Mouse (Mus musculus): ENCODE results near the gene Gm960.
A peak's percentile ranks its signal among the peaks of the same experiment; 100 is the strongest.

Gm960 gene

GRCm38 (mm10) chr19:4698205-4698677 is at the start of gene Gm960:
Gm960 (minus strand) TSS chr19:4698668.
- DNase-seq, result peak; percentile 85

DNA sequence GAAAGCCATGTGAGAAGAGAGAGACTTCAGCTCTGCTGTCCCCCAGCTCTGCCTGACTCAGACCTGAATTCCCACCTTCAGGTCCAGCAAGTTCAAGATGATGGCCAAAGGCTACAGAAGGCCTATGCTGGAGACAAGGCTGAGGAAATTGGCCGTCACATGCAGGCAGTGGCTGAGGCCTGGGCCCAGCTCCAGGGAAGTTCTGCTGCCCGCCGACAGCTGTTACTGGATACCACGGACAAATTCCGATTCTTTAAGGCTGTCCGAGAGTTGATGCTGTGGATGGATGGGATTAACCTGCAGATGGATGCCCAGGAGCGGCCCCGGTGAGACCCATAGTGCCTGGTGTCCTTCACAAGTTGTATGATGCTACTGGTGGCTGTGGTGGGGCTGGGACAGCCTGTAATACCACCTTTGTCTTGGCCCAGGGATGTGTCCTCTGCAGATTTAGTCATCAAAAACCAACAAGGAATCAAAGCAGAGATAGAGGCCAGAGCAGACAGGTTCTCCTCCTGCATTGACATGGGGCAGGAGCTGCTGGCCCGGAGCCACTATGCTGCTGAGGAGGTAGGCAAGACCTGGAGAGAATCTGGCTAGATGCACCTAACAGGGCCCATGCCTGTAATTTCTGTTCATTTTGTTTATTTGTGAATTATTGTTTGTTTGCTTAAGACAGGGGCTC is 49.3 kb upstream of the Gm960 start:
- DNase-seq, result no peak

GRCm38 (mm10) chr19:4746611-4747010 is 48.1 kb upstream of the Gm960 start:
- DNase-seq, result peak; percentile 46

- no peak for DNase-seq
These were observed 47.2 kb upstream of the Gm960 start for GRCm38 (mm10) chr19:4745681-4746080.

- peak; percentile 62 for DNase-seq
These were observed 46.6 kb upstream of the Gm960 start for GRCm38 (mm10) chr19:4745057-4745456.

DNA sequence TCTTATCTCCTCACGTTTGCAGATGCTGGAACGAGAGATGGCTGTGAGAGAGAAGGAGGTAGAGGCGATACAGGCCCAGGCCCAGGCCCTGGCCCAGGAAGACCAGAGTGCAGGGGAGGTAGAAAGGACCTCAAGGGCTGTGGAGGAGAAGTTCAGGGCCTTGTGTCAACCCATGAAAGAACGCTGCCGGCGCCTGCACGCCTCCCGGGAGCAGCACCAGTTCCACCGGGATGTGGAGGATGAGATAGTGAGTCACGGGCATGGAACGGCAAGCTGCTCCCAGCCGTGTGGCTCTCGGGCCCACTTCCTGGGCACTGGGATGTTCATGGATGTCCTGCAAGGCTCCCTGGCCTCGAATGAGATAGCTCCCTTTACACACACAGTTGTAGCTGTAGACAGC is 45.6 kb upstream of the Gm960 start:
- DNase-seq, result no peak

- peak; percentile 62 for DNase-seq
These were observed 45.1 kb upstream of the Gm960 start for GRCm38 (mm10) chr19:4743524-4743923.

- no peak for DNase-seq
These were observed 43.8 kb upstream of the Gm960 start for GRCm38 (mm10) chr19:4742229-4742628.

GRCm38 (mm10) chr19:4741482-4741881 is 43.0 kb upstream of the Gm960 start:
- no peak for DNase-seq

- DNase-seq, result no peak
These were observed 41.3 kb upstream of the Gm960 start for GRCm38 (mm10) chr19:4739762-4740161.

GRCm38 (mm10) chr19:4739053-4739452 is 40.6 kb upstream of the Gm960 start:
- no peak for DNase-seq

GRCm38 (mm10) chr19:4737866-4738265 is 39.4 kb upstream of the Gm960 start:
- DNase-seq, result no peak

DNA sequence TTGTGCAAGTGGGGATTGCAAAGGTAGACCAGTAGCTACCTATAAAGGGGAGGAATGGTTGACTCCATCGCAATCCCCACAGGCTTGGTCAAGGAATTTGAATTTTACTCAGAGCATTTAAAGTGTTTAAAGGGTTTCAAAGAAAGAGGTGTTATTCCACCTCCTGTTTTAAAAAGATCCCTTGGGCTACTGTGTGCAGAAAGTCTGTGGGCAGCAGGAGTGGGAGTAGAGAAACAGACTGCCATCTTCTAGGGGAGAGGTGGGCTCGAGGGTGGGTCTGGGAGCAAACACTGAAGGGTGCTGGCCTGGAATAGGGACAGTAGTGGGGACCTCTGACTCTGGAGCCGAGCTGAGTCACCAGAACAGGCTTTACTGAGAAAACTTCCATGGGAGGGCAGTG is 34.6 kb upstream of the Gm960 start:
- no peak for DNase-seq

- DNase-seq, result no peak
These were observed 30.7 kb upstream of the Gm960 start for GRCm38 (mm10) chr19:4729186-4729585.

DNA sequence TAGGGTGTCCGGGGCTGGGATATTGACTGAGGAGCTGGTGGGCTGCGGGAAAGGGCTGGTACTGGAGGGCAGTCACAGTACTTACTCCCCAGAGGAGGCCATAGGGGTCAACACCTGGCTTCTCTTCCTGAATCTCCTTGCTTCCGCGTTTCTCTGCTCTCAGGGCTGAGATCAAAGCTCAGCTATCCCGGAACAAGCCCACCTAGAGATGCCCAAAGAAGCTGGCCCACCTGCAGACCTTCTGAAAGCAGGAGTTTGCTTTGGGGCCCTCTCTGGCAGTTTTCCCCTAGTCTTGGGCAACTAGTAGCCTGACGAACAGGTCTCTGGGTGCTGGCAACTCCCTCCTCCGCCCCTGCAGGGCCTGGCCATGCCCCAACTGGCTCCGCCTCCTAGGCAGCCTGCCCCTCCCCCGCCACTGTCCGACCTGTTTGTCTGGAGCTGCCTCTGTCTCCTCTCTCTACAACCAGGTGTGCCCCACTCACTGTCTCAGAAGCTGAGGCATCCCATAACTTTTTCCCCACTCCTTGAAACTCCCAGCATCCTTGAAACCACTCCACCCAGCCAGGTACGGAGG is 22.3 kb upstream of the Gm960 start:
- DNase-seq, result peak; percentile 83

- DNase-seq, result no peak
These were observed 21.6 kb upstream of the Gm960 start for GRCm38 (mm10) chr19:4720112-4720511.

DNA sequence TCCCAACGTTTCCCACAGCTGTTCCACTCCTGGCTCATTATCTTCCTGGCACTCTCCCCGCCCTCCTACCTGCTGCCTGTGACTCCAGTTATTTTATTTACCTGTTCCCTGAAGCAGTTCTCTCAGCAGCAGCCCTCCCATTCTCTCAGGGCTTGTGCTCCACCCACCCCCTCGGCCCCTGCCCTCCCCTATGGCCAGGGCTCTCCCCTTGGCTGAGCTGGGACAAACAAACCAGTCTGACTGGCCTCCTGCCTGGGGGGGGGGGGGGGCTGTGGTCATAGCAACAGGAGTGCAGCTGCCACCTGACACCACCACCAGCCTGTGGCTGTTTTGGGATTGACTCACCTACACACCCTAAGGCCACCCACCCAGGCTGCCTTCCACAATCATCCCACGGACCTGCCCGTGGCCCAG is 20.9 kb upstream of the Gm960 start:
- DNase-seq, result peak; percentile 64

DNA sequence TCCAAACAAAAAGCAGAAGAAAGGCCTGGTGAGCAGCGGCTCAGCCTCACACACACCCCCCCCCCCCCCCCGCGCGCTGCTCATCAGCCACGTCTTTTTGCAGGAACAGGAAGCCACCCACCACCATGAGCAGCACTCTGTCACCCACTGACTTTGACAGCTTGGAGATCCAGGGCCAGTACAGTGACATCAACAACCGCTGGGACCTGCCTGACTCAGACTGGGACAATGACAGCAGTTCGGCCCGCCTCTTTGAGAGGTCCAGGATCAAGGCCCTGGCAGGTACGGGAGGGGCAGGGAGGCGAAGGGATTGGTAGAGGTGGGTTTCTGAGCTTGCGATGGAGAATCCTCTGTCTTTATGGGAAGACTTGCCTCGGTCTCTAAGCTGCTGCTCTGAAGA is 20.2 kb upstream of the Gm960 start:
- DNase-seq, result no peak

DNA sequence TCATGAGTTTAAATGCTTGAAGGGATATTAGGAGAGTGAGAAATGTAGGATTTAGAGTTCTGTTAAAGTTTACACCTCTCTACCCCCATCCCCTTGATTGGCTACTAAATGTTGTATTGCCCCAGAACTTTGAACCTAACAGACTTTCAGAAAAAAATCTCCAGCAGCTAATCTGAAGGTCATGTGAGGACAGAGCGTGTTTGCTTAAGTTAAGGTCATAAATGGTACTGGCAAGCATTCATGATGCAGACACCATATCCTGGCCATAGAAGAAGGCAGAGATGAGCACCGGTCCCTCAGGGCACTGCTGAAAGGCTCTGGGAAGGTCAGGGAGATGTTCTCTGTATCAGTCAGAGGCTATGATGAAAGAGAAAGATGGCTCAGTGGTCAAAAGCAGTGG is 18.8 kb upstream of the Gm960 start:
- no peak for DNase-seq

DNA sequence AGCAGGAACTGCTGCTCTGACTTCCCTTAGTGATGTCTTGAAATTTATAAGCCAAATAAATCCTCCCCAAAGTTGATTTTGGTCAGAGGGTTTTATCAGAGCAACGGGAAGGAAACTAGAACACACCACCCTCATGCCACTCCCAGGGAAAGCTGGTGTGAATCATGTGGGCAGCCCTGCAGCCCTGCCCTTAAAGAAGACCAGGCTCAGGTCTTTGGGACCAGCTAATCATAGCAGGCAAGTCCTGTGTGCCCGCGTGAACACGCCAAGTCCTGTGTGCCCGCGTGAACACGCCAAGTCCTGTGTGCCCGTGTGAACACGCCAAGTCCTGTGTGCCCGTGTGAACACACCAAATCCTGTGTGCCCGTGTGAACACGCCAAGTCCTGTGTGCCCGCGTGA is 18.3 kb upstream of the Gm960 start:
- DNase-seq, result no peak

DNA sequence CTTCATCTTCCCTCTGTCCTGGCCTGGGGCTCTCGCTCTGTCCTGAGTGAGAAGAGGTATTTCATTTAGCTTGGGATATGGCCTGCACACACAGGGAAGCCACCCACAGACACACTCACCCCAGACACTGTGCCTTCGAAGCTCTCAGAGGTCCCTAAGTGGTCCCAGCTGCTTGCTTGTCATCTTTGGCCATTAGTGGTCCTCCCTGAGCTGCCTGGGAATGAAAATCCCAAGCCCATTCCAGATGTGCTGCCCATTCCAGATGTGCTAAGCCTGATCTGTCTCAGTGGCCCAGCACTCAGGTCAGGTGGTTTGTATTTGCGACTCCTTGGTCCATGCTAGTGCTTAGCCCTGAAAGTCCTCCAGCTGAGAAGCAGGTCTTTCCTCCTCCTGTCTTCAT is 15.4 kb upstream of the Gm960 start:
- no peak for DNase-seq

GRCm38 (mm10) chr19:4712781-4713526 is 14.5 kb upstream of the Gm960 start:
- no peak for DNase-seq

DNA sequence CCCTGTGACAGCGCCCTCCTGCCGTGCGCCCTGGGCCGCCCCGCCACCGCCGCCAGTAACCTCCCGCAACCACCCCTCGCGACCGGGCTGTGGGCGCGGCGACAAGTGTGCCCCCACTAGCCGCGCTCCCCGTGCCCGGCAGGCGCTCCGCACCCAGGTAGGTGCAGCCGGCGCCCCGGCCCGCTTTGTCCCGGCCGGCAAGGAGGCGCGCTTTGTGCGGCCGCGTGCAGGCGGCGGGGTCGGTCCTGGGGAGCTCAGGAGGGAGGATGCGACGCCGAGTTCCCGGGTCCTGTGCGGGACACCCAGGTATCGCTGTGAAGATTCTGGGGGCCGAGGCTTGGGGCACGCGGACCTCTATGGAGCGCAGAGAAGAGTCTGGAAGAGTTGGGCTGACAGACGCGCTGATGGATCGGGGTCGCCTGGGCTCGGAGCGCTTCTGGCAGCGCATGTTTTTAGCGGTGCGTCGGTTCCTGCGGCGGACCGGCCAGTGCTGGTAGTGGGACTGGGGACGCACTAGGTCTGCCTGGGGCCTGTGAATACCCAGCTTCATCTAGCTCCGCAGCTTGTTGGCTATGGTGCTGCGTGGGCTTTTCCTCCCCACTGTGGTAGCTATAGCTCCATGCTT is 13.8 kb upstream of the Gm960 start:
- DNase-seq, result peak; percentile 36

All from kidney, postnatal 10 days (tissue).